In the genomic region with DNA sequence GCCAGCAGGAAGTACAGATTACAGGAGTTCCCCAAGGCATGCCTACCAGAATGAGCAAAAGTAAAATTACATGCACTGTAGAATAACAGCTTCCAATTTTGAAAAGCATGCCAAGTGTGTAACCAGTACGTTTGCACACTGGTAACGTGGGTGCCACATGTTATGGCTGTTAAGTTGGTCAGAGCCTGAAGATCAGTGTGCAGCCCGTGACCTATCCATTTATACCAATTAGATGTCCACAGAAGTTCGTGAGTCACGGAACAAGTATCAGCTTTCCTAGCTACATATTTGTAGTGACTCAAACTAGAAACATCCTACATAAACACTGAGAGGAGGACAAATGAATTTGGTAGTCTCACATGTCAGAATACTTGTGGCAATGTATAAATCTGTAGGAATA, we compare ENCODE assay signal across 22 mouse cellular contexts. TPM values are rescaled to one million over a fixed set of nuclear protein-coding genes. Genes with fewer than 3 reads are reported as not detected.
DNase-seq lines count a peak whose midpoint lies in the region; TF ChIP-seq lines count a peak whose summit lies in the region.
"Had no signal": no experiment of that assay in that cellular context is flagged by ENCODE, and none has a peak within 500 bp of the region (broad histone marks: within the 10 kb centered on the region; RNA-seq: fewer than 3 reads in every experiment).

No protein-coding gene starts in this region.

- no peak for TF ChIP-seq POLR2A in myocyte (IDR thresholded peaks at IDR 0.05; ENCODE audit: insufficient read length, low read depth)

- H3K27me3 ChIP-seq in C2C12 (ENCODE audit: control insufficient read depth, insufficient read depth, insufficient read length) (no peaks in the 10 kb centered on the region), myocyte (ENCODE audit: control insufficient read depth, insufficient read depth, insufficient read length) (no peaks in the 10 kb centered on the region)
- no peaks in the 10 kb centered on the region for H3K27me3 ChIP-seq in forebrain, embryonic 10.5 days (ENCODE audit: poor library complexity, severe bottlenecking)
- H3K27me3 ChIP-seq: forebrain, embryonic 12.5 days; forebrain, embryonic 15.5 days; heart, embryonic 15.5 days had no signal

- H3ac ChIP-seq in C2C12 (ENCODE audit: control insufficient read depth, insufficient read length, low read depth) (no peak overlapping the region), myocyte (ENCODE audit: control insufficient read depth, insufficient read length) (no peak overlapping the region)

- peaks cover 25% of the 10 kb centered on the region for H3K4me1 ChIP-seq in forebrain, embryonic 10.5 days
- H3K4me1 ChIP-seq: heart, embryonic 15.5 days had no signal

- H3K79me2 ChIP-seq in C2C12 (ENCODE audit: control insufficient read depth, insufficient read depth) (peaks cover 19% of the 10 kb centered on the region), myocyte (ENCODE audit: control insufficient read depth, insufficient read depth) (peaks cover 2% of the 10 kb centered on the region)

- WGBS in forebrain, embryonic 10.5 days, result 93% methylated on average over 5 of the region's 5 CpGs

- peak overlapping the region; percentile 35 for H3K4me2 ChIP-seq in myocyte (ENCODE audit: low read depth)
- H3K4me2 ChIP-seq: forebrain, embryonic 12.5 days; forebrain, embryonic 15.5 days; heart, embryonic 11.5 days; heart, embryonic 15.5 days; hindbrain, embryonic 14.5 days had no signal

- peaks cover 84% of the 10 kb centered on the region for H3K36me3 ChIP-seq in C2C12 (ENCODE audit: control insufficient read depth, insufficient read depth)
- H3K36me3 ChIP-seq in myocyte (ENCODE audit: control insufficient read depth, insufficient read depth), result peaks cover 49% of the 10 kb centered on the region
- peaks cover 84% of the 10 kb centered on the region for H3K36me3 ChIP-seq in forebrain, embryonic 10.5 days (replicated peaks)

- TF ChIP-seq CTCF in C2C12 (IDR thresholded peaks at IDR 0.05; ENCODE audit: control insufficient read depth, insufficient read depth, insufficient read length), result no peak

- peaks cover 3% of the 10 kb centered on the region for H3K79me3 ChIP-seq in C2C12 (ENCODE audit: low read depth)

- no peak overlapping the region for H3K4me3 ChIP-seq in C2C12 (ENCODE audit: insufficient read depth, poor library complexity, severe bottlenecking)
- no peak overlapping the region for H3K4me3 ChIP-seq in myocyte
- no peak overlapping the region for H3K4me3 ChIP-seq in forebrain, embryonic 10.5 days
- H3K4me3 ChIP-seq: forebrain, embryonic 12.5 days; forebrain, embryonic 15.5 days; heart, embryonic 15.5 days; hindbrain, embryonic 10.5 days had no signal

- H3K27ac ChIP-seq in forebrain, embryonic 10.5 days, result no peak overlapping the region
- H3K27ac ChIP-seq: forebrain, embryonic 12.5 days; heart, embryonic 15.5 days; hindbrain, embryonic 10.5 days; hindbrain, embryonic 14.5 days; hindbrain, postnatal 0 days had no signal

- peak; percentile 84 for DNase-seq in NIH3T3 (ENCODE audit: low read depth)
- no peak for DNase-seq in cerebellum, adult 9-10 months
- no peak for DNase-seq in forebrain, embryonic 10.5 days (ENCODE audit: extremely low spot score, low spot score)
- no peak for DNase-seq in B cell, adult 2 months
- DNase-seq: adrenal gland, adult 8-10 months; adrenal gland, postnatal 25 days; cerebellum, adult 11-12 months; cerebellum, adult 8-10 months; cerebellum, postnatal 14 days; gastrocnemius, postnatal 25 days; heart, postnatal 10 days; heart, postnatal 36 days; kidney, adult 18-20 months had no signal

- no peaks in the 10 kb centered on the region for H3K9me3 ChIP-seq in forebrain, embryonic 10.5 days
- H3K9me3 ChIP-seq: forebrain, embryonic 12.5 days; forebrain, embryonic 15.5 days; heart, embryonic 15.5 days; hindbrain, embryonic 10.5 days had no signal

TF ChIP-seq in C2C12, 6 proteins besides CTCF, POLR2A, EP300 and RAD21:
- TF ChIP-seq MYOG (IDR thresholded peaks at IDR 0.05; ENCODE audit: control insufficient read depth, extremely low read depth, insufficient read length) (no peak), CEBPB (IDR thresholded peaks at IDR 0.05; ENCODE audit: low read depth) (no peak), MYOD1 (IDR thresholded peaks at IDR 0.05; ENCODE audit: control insufficient read depth, insufficient read length, low read depth) (no peak), MAX (IDR thresholded peaks at IDR 0.05) (peak; percentile 79), USF1 (IDR thresholded peaks at IDR 0.05; ENCODE audit: low read depth) (peak; percentile 55), FOSL1 (IDR thresholded peaks at IDR 0.05; ENCODE audit: insufficient read depth, low read length, poor library complexity, severe bottlenecking) (peak; percentile 23)
TF ChIP-seq in C2C12: peak in this region for 3.

TF ChIP-seq in myocyte, 11 proteins besides CTCF, POLR2A, EP300 and RAD21:
- TF ChIP-seq REST (IDR thresholded peaks at IDR 0.05; ENCODE audit: insufficient read depth, insufficient read length) (no peak), MAX (IDR thresholded peaks at IDR 0.05; ENCODE audit: low read depth) (no peak), POLR2AphosphoS2 (IDR thresholded peaks at IDR 0.05; ENCODE audit: insufficient read length, low read depth) (no peak), USF1 (IDR thresholded peaks at IDR 0.05; ENCODE audit: low read depth) (no peak), E2F4 (IDR thresholded peaks at IDR 0.05; ENCODE audit: insufficient read depth) (no peak), CEBPB (IDR thresholded peaks at IDR 0.05; ENCODE audit: insufficient read depth, poor library complexity, severe bottlenecking) (no peak), TCF12 (IDR thresholded peaks at IDR 0.05; ENCODE audit: insufficient read depth, poor library complexity, severe bottlenecking) (no peak), TCF3 (IDR thresholded peaks at IDR 0.05; ENCODE audit: insufficient read length, low read depth) (no peak)

RNA-seq across cellular contexts. Expression of a gene that starts 34.7 kb away (rescaled TPM):
- 10.6 TPM for polyA plus RNA-seq in C2C12 (2012; fragmentation: generic; extraction: Trizol)
- 45.9 TPM for polyA plus RNA-seq in myocyte (2012; fragmentation: generic; extraction: Trizol)
- 5.4 and 6.2 TPM in 2 replicates for polyA plus RNA-seq in forebrain, embryonic 10.5 days (2016; fragmentation: Nextera tagmentation; extraction: Ambion mirVana)
